In genomic region chr6:146256401-146256800, GRCm38 (mm10) we compare ENCODE assay signal across 16 mouse cellular contexts.
A peak's percentile ranks its signal among the peaks of the same experiment; 100 is the strongest.
DNase-seq lines count a peak whose midpoint lies in the region; ATAC-seq and TF ChIP-seq lines count a peak whose summit lies in the region.
"Had no signal": no experiment of that assay in that cellular context is flagged by ENCODE, and none has a peak within 500 bp of the region (broad histone marks: within the 10 kb centered on the region; RNA-seq: fewer than 3 reads in every experiment).

No protein-coding gene starts in this region.

- H3K4me1 ChIP-seq in lung, embryonic 14.5 days (ENCODE audit: insufficient read depth) = no peaks in the 10 kb centered on the region
- peaks cover 4% of the 10 kb centered on the region; the same call in 1 of the 2 replicates for H3K4me1 ChIP-seq in lung, adult 2 months (ENCODE audit: control insufficient read depth, insufficient read depth, low read length)
- no peaks in the 10 kb centered on the region; the same call in 1 of the 2 replicates for H3K4me1 ChIP-seq in embryonic facial prominence, embryonic 14.5 days (ENCODE audit: control insufficient read depth, insufficient read depth, low read length)
- H3K4me1 ChIP-seq in liver, embryonic 12.5 days = peaks cover 20% of the 10 kb centered on the region
- peaks cover 8% of the 10 kb centered on the region for H3K4me1 ChIP-seq in stomach, embryonic 15.5 days
- H3K4me1 ChIP-seq: neural tube, embryonic 12.5 days had no signal

- no peak overlapping the region for H3K4me3 ChIP-seq in lung, embryonic 14.5 days (ENCODE audit: low read depth, low read length)
- no peak overlapping the region for H3K4me3 ChIP-seq in lung, adult 2 months (replicated peaks; ENCODE audit: extremely low read depth, low read depth, low read length)
- no peak overlapping the region for H3K4me3 ChIP-seq in embryonic facial prominence, embryonic 14.5 days (ENCODE audit: low read depth, low read length)
- H3K4me3 ChIP-seq in liver, embryonic 12.5 days = no peak overlapping the region
- H3K4me3 ChIP-seq in stomach, embryonic 15.5 days (replicated peaks) = no peak overlapping the region
- H3K4me3 ChIP-seq: embryonic facial prominence, embryonic 13.5 days; heart, embryonic 13.5 days; midbrain, embryonic 13.5 days; neural tube, embryonic 12.5 days had no signal

- WGBS in lung, embryonic 14.5 days = 36% methylated on average over 2 of the region's 2 CpGs
- 22% methylated on average over 2 of the region's 2 CpGs for WGBS in lung, adult 2 months
- 40% methylated on average over 2 of the region's 2 CpGs for WGBS in embryonic facial prominence, embryonic 14.5 days
- WGBS in liver, embryonic 12.5 days (ENCODE audit: insufficient replicate concordance) = 32% methylated on average over 2 of the region's 2 CpGs
- WGBS in stomach, embryonic 15.5 days = 16% methylated on average over 2 of the region's 2 CpGs

- no peaks in the 10 kb centered on the region for H3K27me3 ChIP-seq in lung, embryonic 14.5 days (ENCODE audit: insufficient read depth, low read length)
- H3K27me3 ChIP-seq in embryonic facial prominence, embryonic 14.5 days (replicated peaks; ENCODE audit: control insufficient read depth, insufficient read depth, low read length) = no peaks in the 10 kb centered on the region
- H3K27me3 ChIP-seq in liver, embryonic 12.5 days (replicated peaks) = no peaks in the 10 kb centered on the region
- H3K27me3 ChIP-seq in stomach, embryonic 15.5 days (replicated peaks) = no peaks in the 10 kb centered on the region
- H3K27me3 ChIP-seq: embryonic facial prominence, embryonic 13.5 days; heart, embryonic 13.5 days; midbrain, embryonic 13.5 days; neural tube, embryonic 12.5 days had no signal

- H3K36me3 ChIP-seq in lung, embryonic 14.5 days (ENCODE audit: insufficient read depth) = no peaks in the 10 kb centered on the region
- no peaks in the 10 kb centered on the region for H3K36me3 ChIP-seq in embryonic facial prominence, embryonic 14.5 days (ENCODE audit: control insufficient read depth, insufficient read depth, low read length)
- H3K36me3 ChIP-seq in liver, embryonic 12.5 days = no peaks in the 10 kb centered on the region
- H3K36me3 ChIP-seq in stomach, embryonic 15.5 days = no peaks in the 10 kb centered on the region
- H3K36me3 ChIP-seq: embryonic facial prominence, embryonic 13.5 days; midbrain, embryonic 13.5 days; neural tube, embryonic 12.5 days had no signal

- H3K9me3 ChIP-seq in lung, embryonic 14.5 days (ENCODE audit: low read depth, low read length) = peaks cover 4% of the 10 kb centered on the region; the same call in 1 of the 2 replicates
- H3K9me3 ChIP-seq in embryonic facial prominence, embryonic 14.5 days (ENCODE audit: control insufficient read depth, low read length) = 0 out of 2 replicates have a peak, but pooled peaks cover 7% of the 10 kb centered on the region
- peaks cover 6% of the 10 kb centered on the region; the same call in 1 of the 2 replicates for H3K9me3 ChIP-seq in liver, embryonic 12.5 days (replicated peaks)
- H3K9me3 ChIP-seq in stomach, embryonic 15.5 days = no peaks in the 10 kb centered on the region
- H3K9me3 ChIP-seq: embryonic facial prominence, embryonic 13.5 days; midbrain, embryonic 13.5 days had no signal

- H3K27ac ChIP-seq in lung, embryonic 14.5 days (ENCODE audit: low read depth) = no peak overlapping the region
- H3K27ac ChIP-seq in embryonic facial prominence, embryonic 14.5 days (replicated peaks; ENCODE audit: low read depth, low read length) = no peak overlapping the region
- H3K27ac ChIP-seq in liver, embryonic 12.5 days = peak overlapping the region; percentile 32; the same call in 1 of the 2 replicates
- H3K27ac ChIP-seq in stomach, embryonic 15.5 days = peak overlapping the region; percentile 68
- H3K27ac ChIP-seq: embryonic facial prominence, embryonic 13.5 days; midbrain, embryonic 13.5 days; neural tube, embryonic 12.5 days had no signal

- no peak for TF ChIP-seq CTCF in lung, embryonic 14.5 days (IDR thresholded peaks at IDR 0.05; ENCODE audit: low read depth)
- no peak for TF ChIP-seq CTCF in lung, adult 2 months (IDR thresholded peaks at IDR 0.05; ENCODE audit: insufficient read depth, low read length)

- no peak overlapping the region for H3K9ac ChIP-seq in lung, embryonic 14.5 days
- no peak overlapping the region for H3K9ac ChIP-seq in embryonic facial prominence, embryonic 14.5 days (ENCODE audit: low read depth, low read length)
- 0 out of 2 replicates have a peak overlapping the region, but pooled peaks have one; percentile 44 for H3K9ac ChIP-seq in liver, embryonic 12.5 days
- no peak overlapping the region for H3K9ac ChIP-seq in stomach, embryonic 15.5 days
- H3K9ac ChIP-seq: embryonic facial prominence, embryonic 13.5 days; heart, embryonic 13.5 days; midbrain, embryonic 13.5 days; neural tube, embryonic 12.5 days had no signal

- DNase-seq in lung, embryonic 14.5 days = peak; percentile 15
- no peak for DNase-seq in lung, adult 2 months
- DNase-seq in embryonic facial prominence, embryonic 14.5 days (ENCODE audit: low spot score) = peak; percentile 25
- DNase-seq in ovary, postnatal 10 days (ENCODE audit: low spot score) = no peak
- no peak for DNase-seq in adrenal gland, adult 18-20 months (ENCODE audit: low spot score in 2 of 2)
- DNase-seq: cerebellum, postnatal 25 days; lung, adult 18-20 months; retina, postnatal 1 day; thymus, postnatal 14 days had no signal

- TF ChIP-seq POLR2A in lung, adult 2 months (IDR thresholded peaks at IDR 0.05; ENCODE audit: borderline replicate concordance, extremely low read depth, low read depth, low read length) = no peak

- H3K4me2 ChIP-seq in lung, embryonic 14.5 days = no peak overlapping the region
- no peak overlapping the region for H3K4me2 ChIP-seq in embryonic facial prominence, embryonic 14.5 days (ENCODE audit: low read depth, low read length)
- peak overlapping the region; percentile 42 for H3K4me2 ChIP-seq in liver, embryonic 12.5 days
- no peak overlapping the region for H3K4me2 ChIP-seq in stomach, embryonic 15.5 days
- H3K4me2 ChIP-seq: embryonic facial prominence, embryonic 13.5 days; heart, embryonic 13.5 days; midbrain, embryonic 13.5 days; neural tube, embryonic 12.5 days had no signal

- ATAC-seq in lung, embryonic 14.5 days (ENCODE audit: insufficient read depth) = peak; percentile 56; the same call in 1 of the 2 replicates
- no peak for ATAC-seq in embryonic facial prominence, embryonic 14.5 days (ENCODE audit: low read depth)
- peak; percentile 91 for ATAC-seq in liver, embryonic 12.5 days
- peak; percentile 71 for ATAC-seq in stomach, embryonic 15.5 days (ENCODE audit: insufficient read depth, low FRiP score, low read depth)
- ATAC-seq: CD4-positive, CD25-positive, alpha-beta regulatory T cell, adult 4 months; midbrain, embryonic 13.5 days had no signal

Comparison
In these comparisons a context has a peak if more than half of its experiments do, and no peak if none do; other contexts are left out.
1. DNase-seq: peak in lung, embryonic 14.5 days (single experiment) and embryonic facial prominence, embryonic 14.5 days (single experiment); none in lung, adult 2 months (single experiment), ovary, postnatal 10 days (single experiment) and adrenal gland, adult 18-20 months (0 of 2).
2. H3K27ac ChIP-seq: peak in liver, embryonic 12.5 days (single experiment) and stomach, embryonic 15.5 days (single experiment); none in lung, embryonic 14.5 days (single experiment) and embryonic facial prominence, embryonic 14.5 days (single experiment).